Mouse (Mus musculus): ENCODE results near the gene Nkd1. TPM values are rescaled to one million over a fixed set of nuclear protein-coding genes. Genes with fewer than 3 reads are reported as not detected.

Nkd1 gene
- polyA plus RNA-seq, 1 experiment from 2014 or later, result 122 TPM

GRCm38 (mm10) chr8:88538976-88539371 lies 17.8 kb downstream of the Nkd1 start:
- no peak overlapping the region for H3K4me2 ChIP-seq
- H3K27ac ChIP-seq, result no peak overlapping the region
- 79% methylated on average over 7 of the region's 7 CpGs for WGBS
- peaks cover 65% of the 10 kb centered on the region for H3K36me3 ChIP-seq
- no peaks in the 10 kb centered on the region for H3K9me3 ChIP-seq
- no peak for ATAC-seq (ENCODE audit: insufficient number of reproducible peaks, insufficient read depth, low FRiP score, low TSS enrichment, low read depth)
- H3K4me1 ChIP-seq, result peaks cover 56% of the 10 kb centered on the region
- H3K9ac ChIP-seq, result no peak overlapping the region
- no peak overlapping the region for H3K4me3 ChIP-seq
- no peaks in the 10 kb centered on the region for H3K27me3 ChIP-seq

GRCm38 (mm10) chr8:88539963-88540362 lies 18.8 kb downstream of the Nkd1 start:
- Histone ChIP-seq H3K36me3 (peaks cover 71% of the 10 kb centered on the region), H3K27me3 (no peaks in the 10 kb centered on the region), H3K4me3 (no peak overlapping the region), H3K4me2 (no peak overlapping the region), H3K4me1 (peaks cover 59% of the 10 kb centered on the region), H3K27ac (no peak overlapping the region), H3K9me3 (no peaks in the 10 kb centered on the region), H3K9ac (no peak overlapping the region)
- WGBS, result 87% methylated on average over 4 of the region's 4 CpGs
- no peak for ATAC-seq (ENCODE audit: insufficient number of reproducible peaks, insufficient read depth, low FRiP score, low TSS enrichment, low read depth)

GRCm38 (mm10) chr8:88542596-88543213 lies 21.6 kb downstream of the Nkd1 start:
- Histone ChIP-seq H3K9ac (no peak overlapping the region), H3K27ac (peak overlapping the region; percentile 40; the same call in 1 of the 2 replicates), H3K4me1 (peaks cover 60% of the 10 kb centered on the region), H3K27me3 (no peaks in the 10 kb centered on the region), H3K36me3 (peaks cover 60% of the 10 kb centered on the region), H3K9me3 (no peaks in the 10 kb centered on the region), H3K4me3 (no peak overlapping the region), H3K4me2 (no peak overlapping the region)
- whole genome bisulfite sequencing, result 83% methylated on average over 9 of the region's 9 CpGs
- ATAC-seq (ENCODE audit: insufficient number of reproducible peaks, insufficient read depth, low FRiP score, low TSS enrichment, low read depth), result no peak

GRCm38 (mm10) chr8:88544677-88545076 lies 23.5 kb downstream of the Nkd1 start:
- no peaks in the 10 kb centered on the region for H3K27me3 ChIP-seq
- no peak overlapping the region for H3K9ac ChIP-seq
- WGBS, result 25% methylated on average over 4 of the region's 4 CpGs
- no peak overlapping the region for H3K4me3 ChIP-seq
- peaks cover 9% of the 10 kb centered on the region for H3K9me3 ChIP-seq
- no peak overlapping the region for H3K4me2 ChIP-seq
- peak; percentile 73; the same call in 1 of the 2 replicates for ATAC-seq (ENCODE audit: insufficient number of reproducible peaks, insufficient read depth, low FRiP score, low TSS enrichment, low read depth)
- peaks cover 61% of the 10 kb centered on the region for H3K36me3 ChIP-seq
- peaks cover 46% of the 10 kb centered on the region for H3K4me1 ChIP-seq
- peak overlapping the region; percentile 96 for H3K27ac ChIP-seq

- Histone ChIP-seq H3K4me3 (no peak overlapping the region), H3K4me2 (peak overlapping the region; percentile 36), H3K4me1 (peaks cover 46% of the 10 kb centered on the region), H3K9ac (peak overlapping the region; percentile 51; the same call in 1 of the 2 replicates), H3K27me3 (no peaks in the 10 kb centered on the region), H3K36me3 (peaks cover 56% of the 10 kb centered on the region), H3K27ac (peak overlapping the region; percentile 96), H3K9me3 (peaks cover 9% of the 10 kb centered on the region)
- no peak for ATAC-seq (ENCODE audit: insufficient number of reproducible peaks, insufficient read depth, low FRiP score, low TSS enrichment, low read depth)
- WGBS, result 93% methylated on average over 7 of the region's 7 CpGs
Observed at GRCm38 (mm10) chr8:88545441-88545840, 24.3 kb downstream of the Nkd1 start.

GRCm38 (mm10) chr8:88546032-88546732 lies 25.0 kb downstream of the Nkd1 start:
- peak overlapping the region; percentile 51; the same call in 1 of the 2 replicates for H3K9ac ChIP-seq
- H3K4me2 ChIP-seq, result peak overlapping the region; percentile 36
- 42% methylated on average over 18 of the region's 18 CpGs for WGBS

GRCm38 (mm10) chr8:88555669-88556068 lies 34.5 kb downstream of the Nkd1 start:
- no peak overlapping the region for H3K9ac ChIP-seq
- H3K4me2 ChIP-seq, result no peak overlapping the region
- no peaks in the 10 kb centered on the region for H3K27me3 ChIP-seq
- H3K4me1 ChIP-seq, result peaks cover 20% of the 10 kb centered on the region
- H3K4me3 ChIP-seq, result no peak overlapping the region
- ATAC-seq (ENCODE audit: insufficient number of reproducible peaks, insufficient read depth, low FRiP score, low TSS enrichment, low read depth), result no peak
- no peaks in the 10 kb centered on the region for H3K9me3 ChIP-seq
- no peak overlapping the region for H3K27ac ChIP-seq
- WGBS, result 75% methylated on average over 4 of the region's 4 CpGs
- peaks cover 47% of the 10 kb centered on the region for H3K36me3 ChIP-seq

More at GRCm38 (mm10) chr8:88546032-88546732, 25.0 kb downstream of the Nkd1 start:
- H3K27ac ChIP-seq, result peak overlapping the region; percentile 96
- ATAC-seq (ENCODE audit: insufficient number of reproducible peaks, insufficient read depth, low FRiP score, low TSS enrichment, low read depth), result no peak
- H3K4me3 ChIP-seq, result no peak overlapping the region
- H3K9me3 ChIP-seq, result peaks cover 9% of the 10 kb centered on the region
- H3K4me1 ChIP-seq, result peaks cover 46% of the 10 kb centered on the region
- H3K36me3 ChIP-seq, result peaks cover 54% of the 10 kb centered on the region
- H3K27me3 ChIP-seq, result no peaks in the 10 kb centered on the region

- peaks cover 59% of the 10 kb centered on the region for H3K4me1 ChIP-seq
- H3K9me3 ChIP-seq, result no peaks in the 10 kb centered on the region
- no peak overlapping the region for H3K9ac ChIP-seq
- H3K4me3 ChIP-seq, result no peak overlapping the region
- H3K27me3 ChIP-seq, result no peaks in the 10 kb centered on the region
- no peak for ATAC-seq (ENCODE audit: insufficient number of reproducible peaks, insufficient read depth, low FRiP score, low TSS enrichment, low read depth)
- H3K36me3 ChIP-seq, result peaks cover 35% of the 10 kb centered on the region
- no peak overlapping the region for H3K4me2 ChIP-seq
- H3K27ac ChIP-seq, result no peak overlapping the region
- 85% methylated on average over 6 of the region's 6 CpGs for WGBS
Observed at GRCm38 (mm10) chr8:88559985-88560473, 38.9 kb downstream of the Nkd1 start.

- no peak overlapping the region for H3K9ac ChIP-seq
- no peak for ATAC-seq (ENCODE audit: insufficient number of reproducible peaks, insufficient read depth, low FRiP score, low TSS enrichment, low read depth)
- WGBS, result 62% methylated on average over 3 of the region's 3 CpGs
- peaks cover 70% of the 10 kb centered on the region for H3K4me1 ChIP-seq
- peaks cover 25% of the 10 kb centered on the region for H3K36me3 ChIP-seq
- H3K27me3 ChIP-seq, result no peaks in the 10 kb centered on the region
- no peak overlapping the region for H3K4me3 ChIP-seq
- no peak overlapping the region for H3K4me2 ChIP-seq
- H3K27ac ChIP-seq, result no peak overlapping the region
- no peaks in the 10 kb centered on the region for H3K9me3 ChIP-seq
Observed at GRCm38 (mm10) chr8:88561402-88561801, 40.2 kb downstream of the Nkd1 start.

GRCm38 (mm10) chr8:88564256-88564903 lies 43.2 kb downstream of the Nkd1 start:
- H3K4me3 ChIP-seq, result no peak overlapping the region
- peaks cover 89% of the 10 kb centered on the region for H3K4me1 ChIP-seq
- H3K4me2 ChIP-seq, result no peak overlapping the region
- no peak overlapping the region for H3K27ac ChIP-seq
- no peaks in the 10 kb centered on the region for H3K9me3 ChIP-seq
- no peak overlapping the region for H3K9ac ChIP-seq
- no peak for ATAC-seq (ENCODE audit: insufficient number of reproducible peaks, insufficient read depth, low FRiP score, low TSS enrichment, low read depth)
- H3K27me3 ChIP-seq, result no peaks in the 10 kb centered on the region
- peaks cover 20% of the 10 kb centered on the region for H3K36me3 ChIP-seq
- WGBS, result 45% methylated on average over 11 of the region's 11 CpGs

- Histone ChIP-seq H3K4me2 (no peak overlapping the region), H3K27me3 (no peaks in the 10 kb centered on the region), H3K9me3 (no peaks in the 10 kb centered on the region), H3K9ac (no peak overlapping the region), H3K4me1 (peaks cover 94% of the 10 kb centered on the region), H3K4me3 (no peak overlapping the region), H3K36me3 (0 out of 2 replicates have a peak, but pooled peaks cover 6% of the 10 kb centered on the region), H3K27ac (no peak overlapping the region)
- WGBS, result 82% methylated on average over 4 of the region's 4 CpGs
- ATAC-seq (ENCODE audit: insufficient number of reproducible peaks, insufficient read depth, low FRiP score, low TSS enrichment, low read depth), result no peak
Observed at GRCm38 (mm10) chr8:88566119-88566518, 45.0 kb downstream of the Nkd1 start.

Data from embryonic facial prominence, embryonic 13.5 days (tissue).